Mouse (Mus musculus): ENCODE results near the gene Alg2. TPM values are rescaled to one million over a fixed set of nuclear protein-coding genes. Genes with fewer than 3 reads are reported as not detected.

Alg2 gene
- total and polyA plus RNA-seq, 2 experiments from 2014 or later, result 212 to 288 TPM

- no peaks in the 10 kb centered on the region for H3K27me3 ChIP-seq (ENCODE audit: insufficient read depth, low read length)
- DNase-seq (ENCODE audit: low spot score), result no peak
- H3K9me3 ChIP-seq (ENCODE audit: low read length), result no peaks in the 10 kb centered on the region
- TF ChIP-seq CTCF (IDR thresholded peaks at IDR 0.05; ENCODE audit: low read depth), result no peak
- 70% methylated on average over 3 of the region's 3 CpGs for WGBS
- H3K36me3 ChIP-seq (ENCODE audit: insufficient read depth, low read length), result no peaks in the 10 kb centered on the region
- H3K9ac ChIP-seq (replicated peaks; ENCODE audit: low read length), result no peak overlapping the region
- no peak overlapping the region for H3K27ac ChIP-seq
- no peaks in the 10 kb centered on the region for H3K4me1 ChIP-seq (ENCODE audit: insufficient read depth, low read length)
- no peak for ATAC-seq
- H3K4me3 ChIP-seq (ENCODE audit: low read length), result no peak overlapping the region
- H3K4me2 ChIP-seq (ENCODE audit: low read depth, low read length), result no peak overlapping the region
Observed at GRCm38 (mm10) chr4:47417871-47418270, 56.3 kb downstream of the Alg2 start.

Other genes starting within 250 kb of the Alg2 start
- gene Tgfbr1, start 121.1 kb downstream of the Alg2 start, total RNA-seq (2014; rRNA removed), result 24.7 and 33.1 TPM in 2 replicates
- gene Tgfbr1, start 121.1 kb downstream of the Alg2 start, polyA plus RNA-seq (2015; fragmentation: Nextera tagmentation; extraction: Ambion mirVana), result 13.0 and 14.0 TPM in 2 replicates
- 211 and 228 TPM in 2 replicates for gene Sec61b, start 325 bp upstream of the Alg2 start, total RNA-seq (2014; rRNA removed)
- 247 and 259 TPM in 2 replicates for gene Sec61b, start 325 bp upstream of the Alg2 start, polyA plus RNA-seq (2015; fragmentation: Nextera tagmentation; extraction: Ambion mirVana)